Mouse (Mus musculus) erythroblast, embryonic 14.5 days (primary cell): ENCODE data around the gene Cacna1c. TPM values are rescaled to one million over a fixed set of nuclear protein-coding genes. Genes with fewer than 3 reads are reported as not detected.

Experiments used
- H3K27me3 ChIP-seq: 2 replicates; pipeline ENCODE4 v1.6.1; 2012; ENCODE audit warnings: inconsistent platforms; ENCODE audit not compliant: control insufficient read depth
- H3K36me3 ChIP-seq: 2 replicates; pipeline ENCODE4 v1.6.1; 2012; ENCODE audit warnings: mild to moderate bottlenecking, inconsistent platforms; ENCODE audit not compliant: control insufficient read depth
- H3K4me1 ChIP-seq: 2 replicates; pipeline ENCODE4 v1.6.1; 2012; ENCODE audit warnings: inconsistent platforms; ENCODE audit not compliant: control insufficient read depth
- H3K4me3 ChIP-seq: replicated peaks from 2 replicates; pipeline ENCODE3; 2012; ENCODE audit warnings: moderate library complexity, mild to moderate bottlenecking, inconsistent platforms
- H3K9me3 ChIP-seq: 2 replicates; pipeline ENCODE4 v1.6.1; 2012; ENCODE audit warnings: low read length, inconsistent platforms, mixed read lengths; ENCODE audit not compliant: control insufficient read depth
- GATA1 ChIP-seq: IDR thresholded peaks from 2 replicates; pipeline ENCODE4 v1.6.1; 2012; ENCODE audit warnings: low read length, inconsistent platforms, mixed read lengths
- TAL1 ChIP-seq: IDR thresholded peaks from 3 replicates; pipeline ENCODE4 v1.6.1; 2012; ENCODE audit warnings: low read length, inconsistent platforms, mixed read lengths
- polyA plus RNA-seq: library from polyadenylated mRNA; stranded (reverse); fragments of >175 nt; gene quantifications from 2 replicates; pipeline ENCODE4 v1.2.3, GENCODE M21; 2012

Cacna1c gene
- polyA plus RNA-seq, 1 experiment = 0.14 TPM

DNA sequence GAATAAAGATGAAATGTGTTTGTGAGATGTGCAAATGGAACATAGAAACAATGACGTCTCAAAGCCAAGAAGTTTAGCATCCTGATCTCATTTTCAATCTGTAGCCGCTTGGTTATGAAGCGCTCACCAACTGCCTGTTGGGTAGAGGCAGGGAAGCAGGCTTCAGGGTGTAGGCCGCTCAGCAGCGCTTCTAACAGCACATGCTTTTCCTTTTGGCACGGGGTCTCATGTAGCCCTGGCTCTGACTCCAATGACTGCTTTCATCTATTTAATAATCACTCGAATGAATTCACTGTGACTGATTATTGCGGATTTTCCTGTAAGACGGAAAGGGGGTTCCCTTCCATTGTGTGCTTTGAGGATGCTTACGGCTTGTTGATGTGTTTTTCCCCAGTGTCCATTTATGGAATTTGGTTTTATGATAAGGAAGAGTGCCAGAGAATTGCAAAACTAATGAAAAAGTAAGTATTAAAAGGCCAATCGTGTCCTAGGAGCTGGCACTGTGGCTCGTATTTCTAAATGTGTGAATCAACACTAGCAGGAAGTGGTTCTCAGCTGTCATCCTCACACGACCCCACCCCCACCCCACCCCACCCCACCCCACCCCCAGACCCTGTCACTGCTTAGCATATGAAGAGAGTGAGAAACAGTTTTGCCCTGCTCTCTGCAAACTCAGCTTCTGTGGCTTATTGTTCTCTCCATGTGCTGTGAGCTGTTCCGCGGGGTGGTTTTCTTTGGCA lies 2.5 kb upstream of the Cacna1c start:
- Histone ChIP-seq H3K36me3 (peaks cover 25% of the 10 kb centered on the region), H3K27me3 (no peaks in the 10 kb centered on the region), H3K9me3 (no peaks in the 10 kb centered on the region), H3K4me3 (no peak overlapping the region), H3K4me1 (no peaks in the 10 kb centered on the region)
- TF ChIP-seq TAL1 (no peak), GATA1 (no peak)

DNA sequence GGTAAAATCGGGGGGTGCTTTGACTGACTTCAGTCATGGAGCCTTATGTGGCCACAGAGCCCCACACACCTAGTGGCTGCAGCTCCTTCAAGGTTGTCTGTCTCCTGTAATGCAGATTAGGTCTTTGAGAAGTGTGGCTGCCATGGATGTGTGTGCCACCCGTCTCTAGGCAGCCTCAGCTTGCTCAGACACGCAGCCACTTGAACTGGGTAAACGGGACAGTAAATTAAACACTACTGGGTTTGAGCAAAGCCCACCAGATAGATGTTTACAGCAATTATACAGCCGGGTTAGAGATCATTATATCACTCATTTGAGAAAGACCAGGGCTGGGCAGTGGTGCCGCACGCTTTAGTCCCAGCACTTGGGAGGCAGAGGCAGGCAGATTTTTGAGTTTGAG lies 1.6 kb downstream of the Cacna1c start:
- Histone ChIP-seq H3K4me3 (no peak overlapping the region), H3K4me1 (no peaks in the 10 kb centered on the region), H3K27me3 (no peaks in the 10 kb centered on the region), H3K36me3 (peaks cover 36% of the 10 kb centered on the region), H3K9me3 (no peaks in the 10 kb centered on the region)
- TF ChIP-seq TAL1 (no peak), GATA1 (no peak)

DNA sequence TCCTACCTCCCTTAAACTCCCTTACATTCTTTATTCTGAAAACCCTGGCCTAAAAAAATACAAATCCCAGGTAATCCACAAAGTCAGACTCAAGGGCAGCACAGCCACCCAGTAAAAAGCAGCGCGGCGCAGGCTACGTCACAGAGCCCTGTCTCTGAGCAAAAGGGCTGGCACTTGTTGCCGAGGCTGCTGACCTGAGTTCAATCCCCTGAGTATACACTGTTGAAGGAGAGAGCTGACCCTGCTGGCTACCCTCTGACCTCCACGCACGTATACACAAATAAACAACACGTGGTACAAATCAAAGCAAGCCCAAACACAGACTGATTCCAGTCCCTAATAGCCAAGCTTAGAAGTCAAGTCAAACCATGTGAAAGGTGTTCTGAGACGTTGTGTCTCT lies 2.1 kb downstream of the Cacna1c start:
- no peak for TF ChIP-seq TAL1
- TF ChIP-seq GATA1 = no peak
- H3K9me3 ChIP-seq = no peaks in the 10 kb centered on the region
- H3K4me3 ChIP-seq = no peak overlapping the region
- H3K4me1 ChIP-seq = no peaks in the 10 kb centered on the region
- peaks cover 36% of the 10 kb centered on the region for H3K36me3 ChIP-seq
- H3K27me3 ChIP-seq = no peaks in the 10 kb centered on the region

DNA sequence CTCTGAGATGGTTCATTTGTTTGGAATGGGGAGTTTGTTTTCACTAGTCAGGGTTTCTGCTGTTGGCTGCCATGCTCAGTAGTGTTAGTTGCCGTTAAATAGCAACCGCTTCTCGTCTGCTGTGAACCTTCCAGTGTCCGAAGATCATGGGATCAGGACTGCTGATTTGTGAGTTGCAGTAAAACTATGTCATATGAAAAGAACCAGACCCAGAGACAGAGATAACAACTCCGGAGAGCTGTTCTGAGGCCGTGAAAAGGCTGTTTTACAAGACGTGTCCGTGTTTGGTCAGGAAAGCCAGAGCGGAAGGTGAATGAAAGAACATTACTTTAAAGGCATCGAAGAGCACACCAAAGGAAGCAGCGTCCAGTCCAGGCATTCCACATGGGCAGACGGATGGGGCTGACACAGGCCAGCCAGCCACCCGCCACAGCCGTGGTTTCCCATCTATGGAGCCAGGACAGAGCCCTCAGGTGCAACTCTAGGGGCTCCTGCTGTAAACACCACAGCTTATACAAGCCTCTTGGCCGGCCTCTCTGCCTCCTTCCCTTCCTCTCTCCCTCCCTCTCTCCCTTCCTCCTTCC lies 2.6 kb downstream of the Cacna1c start:
- H3K4me1 ChIP-seq = no peaks in the 10 kb centered on the region
- no peaks in the 10 kb centered on the region for H3K9me3 ChIP-seq
- H3K36me3 ChIP-seq = peaks cover 36% of the 10 kb centered on the region
- no peak overlapping the region for H3K4me3 ChIP-seq
- TF ChIP-seq GATA1 = no peak
- no peak for TF ChIP-seq TAL1
- no peaks in the 10 kb centered on the region for H3K27me3 ChIP-seq

DNA sequence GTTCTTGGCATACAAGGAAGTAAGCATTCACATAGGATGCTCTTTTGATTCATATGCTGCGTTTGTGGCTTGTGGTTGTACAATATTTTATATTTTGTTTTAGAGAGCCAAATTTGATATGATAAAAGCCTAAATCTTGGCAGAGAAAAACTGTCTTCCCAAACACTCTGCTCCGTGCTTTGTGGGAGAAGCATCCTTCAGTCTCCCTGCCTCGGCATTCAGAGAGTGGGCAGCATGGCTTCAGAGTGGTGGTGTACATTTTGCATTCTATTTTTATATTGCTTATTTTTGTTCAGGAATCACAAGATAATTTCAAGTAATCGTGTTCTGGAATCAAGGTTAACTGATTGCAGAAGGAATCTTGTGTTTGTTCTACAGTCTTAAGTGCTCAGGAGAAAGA lies 4.7 kb downstream of the Cacna1c start:
- Histone ChIP-seq H3K27me3 (no peaks in the 10 kb centered on the region), H3K4me3 (no peak overlapping the region), H3K36me3 (peaks cover 41% of the 10 kb centered on the region), H3K9me3 (no peaks in the 10 kb centered on the region), H3K4me1 (no peaks in the 10 kb centered on the region)
- TF ChIP-seq TAL1 = no peak
- TF ChIP-seq GATA1 = no peak

DNA sequence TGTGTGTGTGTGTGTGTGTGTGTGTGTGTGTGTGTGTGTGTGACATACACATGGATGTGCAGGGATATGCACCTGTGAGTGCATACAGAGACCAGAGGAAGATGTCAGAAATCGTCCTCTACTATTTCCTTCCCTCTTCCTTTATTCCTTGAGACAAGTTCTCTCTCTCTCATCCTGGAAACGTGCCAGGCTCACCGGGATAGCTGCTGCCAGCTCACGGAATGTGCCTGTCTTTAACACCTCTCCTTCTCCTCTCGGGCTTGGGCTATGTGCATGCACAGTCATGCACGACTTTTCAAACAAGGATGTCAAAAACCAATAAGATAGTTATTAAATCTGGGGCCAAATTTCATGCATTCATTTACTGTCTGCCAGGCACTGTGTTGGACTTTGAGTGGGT lies 8.6 kb downstream of the Cacna1c start:
- Histone ChIP-seq H3K27me3 (no peaks in the 10 kb centered on the region), H3K36me3 (peaks cover 41% of the 10 kb centered on the region), H3K9me3 (no peaks in the 10 kb centered on the region), H3K4me3 (no peak overlapping the region), H3K4me1 (no peaks in the 10 kb centered on the region)
- TF ChIP-seq GATA1 (no peak), TAL1 (no peak)

DNA sequence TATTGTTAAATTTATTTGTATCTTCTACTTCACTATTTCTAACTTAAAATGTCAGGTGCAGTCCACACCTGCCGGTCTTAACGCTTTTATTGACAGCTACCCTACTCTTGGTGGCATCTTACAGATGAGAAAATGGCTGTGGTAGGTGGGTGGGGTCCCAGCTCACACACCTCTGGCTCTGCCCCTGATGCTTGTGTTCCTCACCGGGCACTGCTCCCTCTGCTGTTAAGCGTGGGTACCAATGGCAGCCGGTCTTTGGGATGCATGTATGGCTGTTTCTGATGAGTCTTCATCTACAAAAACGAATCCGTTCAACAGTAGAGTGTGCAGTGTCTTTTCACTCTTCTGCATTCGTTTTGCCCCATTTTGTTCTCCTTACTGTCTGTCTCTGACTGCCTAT lies 9.6 kb downstream of the Cacna1c start:
- Histone ChIP-seq H3K27me3 (no peaks in the 10 kb centered on the region), H3K36me3 (peaks cover 37% of the 10 kb centered on the region), H3K4me3 (no peak overlapping the region), H3K4me1 (no peaks in the 10 kb centered on the region), H3K9me3 (no peaks in the 10 kb centered on the region)
- TF ChIP-seq GATA1 (no peak), TAL1 (no peak)

DNA sequence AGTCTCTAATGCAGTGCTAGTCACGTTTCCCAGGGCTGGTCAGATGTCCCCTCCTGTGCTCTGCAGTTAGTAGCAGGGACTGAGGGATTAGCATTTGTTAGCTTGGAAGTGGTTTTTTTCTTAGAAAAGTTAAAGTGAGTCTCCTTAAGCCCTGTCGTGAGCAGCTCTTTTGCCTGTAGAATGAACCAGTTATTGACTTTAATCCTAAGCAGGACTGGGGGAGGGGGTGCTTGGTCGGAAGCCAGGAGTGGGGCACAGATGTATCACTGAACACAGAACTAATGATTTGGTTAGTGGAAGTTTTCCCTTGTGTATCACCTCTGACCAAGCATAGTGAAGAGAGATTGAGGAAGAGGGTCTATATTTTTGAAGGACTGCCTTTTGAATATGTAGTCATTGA lies 12.4 kb downstream of the Cacna1c start:
- no peak overlapping the region for H3K4me3 ChIP-seq
- H3K4me1 ChIP-seq = no peaks in the 10 kb centered on the region; the same call in 1 of the 2 replicates
- H3K9me3 ChIP-seq = no peaks in the 10 kb centered on the region
- peaks cover 27% of the 10 kb centered on the region for H3K36me3 ChIP-seq
- no peaks in the 10 kb centered on the region for H3K27me3 ChIP-seq
- TF ChIP-seq TAL1 = no peak
- TF ChIP-seq GATA1 = no peak

DNA sequence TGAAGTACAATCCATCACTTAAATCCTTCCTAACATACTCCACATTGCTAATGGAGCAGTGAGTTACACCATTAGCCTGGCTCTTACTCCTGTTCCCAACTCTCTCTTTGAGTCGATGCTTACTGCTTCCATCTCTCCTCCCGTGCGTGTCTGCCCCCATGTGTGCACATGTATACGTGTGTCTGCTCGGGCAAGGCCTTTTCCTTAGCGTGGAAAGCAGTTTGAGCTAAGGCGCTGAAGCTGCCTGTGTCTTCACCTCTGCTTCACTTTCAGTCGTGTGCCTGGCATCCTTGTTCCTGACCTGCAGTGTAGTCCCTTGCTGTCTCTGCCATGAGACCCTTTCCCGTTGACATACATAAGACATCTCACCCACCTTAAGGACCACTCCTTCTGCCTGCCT lies 14.0 kb downstream of the Cacna1c start:
- H3K4me3 ChIP-seq = no peak overlapping the region
- peaks cover 2% of the 10 kb centered on the region; the same call in 1 of the 2 replicates for H3K4me1 ChIP-seq
- H3K9me3 ChIP-seq = no peaks in the 10 kb centered on the region
- peaks cover 31% of the 10 kb centered on the region for H3K36me3 ChIP-seq
- no peak for TF ChIP-seq TAL1
- no peaks in the 10 kb centered on the region for H3K27me3 ChIP-seq
